Mouse (Mus musculus) embryonic facial prominence, embryonic 11.5 days (tissue): Measurements from ENCODE around the gene Cth. TPM values are rescaled to one million over a fixed set of nuclear protein-coding genes. Genes with fewer than 3 reads are reported as not detected.
"Not testable (repeated sequence)": the region's sequence is repeated elsewhere in the genome, so short reads cannot be mapped to it uniquely, and the experiment has no call there.

Source experiments
- ATAC-seq: fragments of 200-750 bp; cut with Nextera tagmentation; replicated peaks from 2 replicates; pipeline ENCODE4 v1.8.0; 2017; ENCODE audit warnings: low read depth; ENCODE audit not compliant: insufficient number of reproducible peaks, low FRiP score, low TSS enrichment
- DNase-seq: peaks from one replicate; pipeline ENCODE4 v3.0.0-alpha.2; 2015; ENCODE audit warnings: low spot score
- H3K27ac ChIP-seq: fragments of 300-500 bp; sonication (generic); replicated peaks from 2 replicates; pipeline ENCODE4 v1.5.1; 2014; ENCODE audit warnings: mild to moderate bottlenecking, low read depth, low read length, control low read depth
- H3K27me3 ChIP-seq: fragments of 300-500 bp; sonication (generic); 2 replicates; pipeline ENCODE4 v1.6.1; 2014; ENCODE audit warnings: mild to moderate bottlenecking, low read length, moderate library complexity, mixed read lengths; ENCODE audit not compliant: control insufficient read depth, insufficient read depth
- H3K36me3 ChIP-seq: fragments of 300-500 bp; sonication (generic); replicated peaks from 2 replicates; pipeline ENCODE4 v1.6.1; 2014; ENCODE audit warnings: low read depth, mild to moderate bottlenecking, low read length, moderate library complexity, mixed read lengths; ENCODE audit not compliant: control insufficient read depth, insufficient read depth
- H3K4me1 ChIP-seq: fragments of 300-500 bp; sonication (generic); 2 replicates; pipeline ENCODE4 v1.6.1; 2014; ENCODE audit warnings: low read length, mixed read lengths; ENCODE audit not compliant: control insufficient read depth, insufficient read depth
- H3K4me2 ChIP-seq: fragments of 300-500 bp; sonication (generic); 2 replicates; pipeline ENCODE4 v1.6.1; 2014; ENCODE audit warnings: low read depth, mild to moderate bottlenecking, control low read depth, low read length, moderate library complexity
- H3K4me3 ChIP-seq: fragments of 300-500 bp; sonication (generic); 2 replicates; pipeline ENCODE4 v1.5.1; 2014; ENCODE audit warnings: low read depth, low read length, control low read depth
- H3K9ac ChIP-seq: fragments of 300-500 bp; sonication (generic); replicated peaks from 2 replicates; pipeline ENCODE4 v1.6.1; 2014; ENCODE audit warnings: mild to moderate bottlenecking, control low read depth, low read length
- H3K9me3 ChIP-seq: fragments of 300-500 bp; sonication (generic); replicated peaks from 2 replicates; pipeline ENCODE4 v1.6.1; 2016; ENCODE audit warnings: mild to moderate bottlenecking, low read length, inconsistent platforms, mixed read lengths; ENCODE audit not compliant: control insufficient read depth
- WGBS: fragments of 180-500 bp; shearing (Covaris S2); extraction: QIAGEN DNeasy Blood & Tissue Kit; methylation state at CpG from one replicate; pipeline ENCODE4 v1.1.7; 2014; 5-methylcytosine and 5-hydroxymethylcytosine counted together
- polyA plus RNA-seq: library from polyadenylated mRNA; unstranded; fragments of >200 nt; fragmentation: Nextera tagmentation; extraction: Ambion mirVana; gene quantifications from 2 replicates; pipeline ENCODE4 v1.2.1, GENCODE M21; 2014

The Cth gene
- polyA plus RNA-seq, 1 experiment from 2014 or later, result 23.8 TPM

DNA sequence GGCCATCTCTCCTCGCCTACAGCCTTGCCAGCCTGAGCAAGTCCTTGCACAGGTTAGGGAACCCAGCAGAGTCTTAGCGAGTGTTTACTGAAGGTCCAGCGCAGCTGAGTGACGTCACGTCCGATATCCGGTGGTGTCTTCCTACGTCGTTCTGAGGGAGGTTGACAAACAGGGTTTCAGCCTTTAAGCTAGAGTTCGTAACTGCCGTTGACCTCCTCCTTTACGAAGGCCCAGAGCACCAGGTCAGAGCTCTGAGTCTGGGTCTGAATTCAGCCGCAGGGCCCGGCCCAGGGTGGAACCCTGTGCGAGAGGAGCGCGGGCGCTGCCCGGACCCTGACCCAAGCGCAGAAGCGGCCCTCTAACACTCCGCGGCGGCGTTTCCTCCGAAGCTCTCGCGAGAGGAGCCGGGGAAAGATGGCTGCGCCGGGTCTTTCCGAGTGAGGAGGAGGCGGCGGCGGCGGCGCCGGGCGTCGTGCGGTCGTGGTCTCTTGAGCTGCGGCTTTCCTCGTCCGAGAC is 22.0 kb upstream of the Cth start, which contains the start of gene Ankrd13c:
Gene Ankrd13c (plus strand): TSS at position 397 of the 516 bp plus-strand sequence.
- no peaks in the 10 kb centered on the region for H3K27me3 ChIP-seq
- peak within 1 kb of the TSS; percentile 93 for H3K27ac ChIP-seq
- H3K4me3 ChIP-seq, result peak within 1 kb of the TSS; percentile 96
- peak within 1 kb of the TSS; percentile 94 for H3K9ac ChIP-seq
- DNase-seq, result peak; percentile 94
- H3K4me1 ChIP-seq, result no peaks in the 10 kb centered on the region
- no peaks in the 10 kb centered on the region for H3K36me3 ChIP-seq
- H3K4me2 ChIP-seq, result peak within 1 kb of the TSS; percentile 79
- H3K9me3 ChIP-seq, result no peaks in the 10 kb centered on the region
- WGBS, result under 1% methylated on average over 38 of the region's 45 CpGs
- peak; percentile 98 for ATAC-seq

DNA sequence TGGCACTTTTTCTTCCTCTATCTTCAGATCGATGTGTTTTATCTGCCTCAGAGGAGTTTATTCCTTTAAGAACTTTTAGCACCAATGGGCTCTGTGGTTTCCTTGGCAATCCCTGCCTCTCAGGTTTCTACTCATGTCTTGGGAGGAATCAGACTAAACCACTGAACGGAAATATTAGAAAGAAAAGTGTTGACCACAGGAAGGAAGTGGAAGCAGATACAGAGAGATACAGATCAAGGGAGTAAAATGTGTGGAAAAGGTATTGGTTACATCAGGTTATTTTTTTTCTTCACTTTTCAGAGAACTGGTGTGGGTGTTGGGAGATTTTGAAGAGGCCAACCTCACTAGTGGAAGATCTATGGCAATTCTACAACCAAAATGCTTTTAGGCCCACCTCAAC is 13.7 kb upstream of the Cth start:
- H3K4me3 ChIP-seq, result no peak overlapping the region
- DNase-seq (no peak), ATAC-seq (no peak)
- H3K9ac ChIP-seq, result no peak overlapping the region
- H3K9me3 ChIP-seq, result no peaks in the 10 kb centered on the region
- H3K27me3 ChIP-seq, result no peaks in the 10 kb centered on the region
- no peaks in the 10 kb centered on the region for H3K36me3 ChIP-seq
- no peak overlapping the region for H3K4me2 ChIP-seq
- WGBS, result 81% methylated on average over 2 of the region's 2 CpGs
- H3K4me1 ChIP-seq, result no peaks in the 10 kb centered on the region
- no peak overlapping the region for H3K27ac ChIP-seq

DNA sequence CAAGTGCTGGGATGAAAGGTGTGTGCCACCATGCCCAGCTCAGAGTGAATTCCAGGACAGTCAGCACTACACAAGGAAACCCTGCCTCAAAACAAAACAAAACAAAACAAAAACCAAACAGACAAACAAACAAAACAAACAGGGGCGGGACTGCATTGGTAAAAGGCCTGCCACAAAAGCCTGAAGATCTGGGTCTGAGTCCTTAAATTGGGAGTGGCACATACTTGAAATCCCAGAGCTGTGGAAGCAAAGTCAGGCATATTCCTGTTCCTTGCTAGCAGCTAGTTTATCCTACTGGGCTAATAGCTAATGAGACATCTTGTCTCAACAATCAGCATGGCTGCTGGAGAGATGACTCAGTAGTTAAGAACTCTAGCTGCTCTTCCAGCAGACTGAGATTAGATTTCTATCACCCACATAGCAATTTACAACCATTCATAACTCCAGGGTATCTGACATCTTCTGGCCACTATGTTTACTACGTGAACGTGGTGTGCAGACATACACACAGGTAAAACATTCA is 9.5 kb upstream of the Cth start:
- WGBS, result 82% methylated on average over 3 of the region's 3 CpGs
- Histone ChIP-seq H3K9me3 (no peaks in the 10 kb centered on the region), H3K36me3 (no peaks in the 10 kb centered on the region), H3K9ac (no peak overlapping the region), H3K27ac (no peak overlapping the region), H3K27me3 (no peaks in the 10 kb centered on the region), H3K4me3 (no peak overlapping the region), H3K4me2 (no peak overlapping the region), H3K4me1 (no peaks in the 10 kb centered on the region)
- ATAC-seq (no peak), DNase-seq (no peak)

DNA sequence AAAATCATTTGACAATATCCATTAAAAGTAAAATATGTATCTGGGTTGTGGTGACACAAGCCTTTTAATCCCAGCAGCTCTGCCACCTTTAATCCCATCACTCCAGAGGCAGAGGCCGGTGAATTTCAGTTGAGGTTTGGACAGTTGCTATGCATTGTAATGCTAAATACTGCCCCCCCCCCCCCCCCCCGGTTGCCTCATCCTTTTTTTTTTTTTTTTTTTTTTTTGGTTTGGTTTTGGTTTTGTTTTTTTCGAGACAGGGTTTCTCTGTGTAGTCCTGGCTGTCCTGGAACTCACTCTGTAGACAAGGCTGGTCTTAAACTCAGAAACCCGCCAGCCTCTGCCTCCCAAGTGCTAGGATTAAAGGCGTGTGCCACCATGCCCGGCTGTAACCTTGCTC is 8.3 kb upstream of the Cth start:
- H3K27ac ChIP-seq, DNase-seq, H3K4me3 ChIP-seq, H3K9me3 ChIP-seq, H3K9ac ChIP-seq, H3K4me2 ChIP-seq, H3K36me3 ChIP-seq, H3K27me3 ChIP-seq, ATAC-seq, H3K4me1 ChIP-seq: not testable (repeated sequence)
- 80% methylated on average over 5 of the region's 6 CpGs for WGBS

DNA sequence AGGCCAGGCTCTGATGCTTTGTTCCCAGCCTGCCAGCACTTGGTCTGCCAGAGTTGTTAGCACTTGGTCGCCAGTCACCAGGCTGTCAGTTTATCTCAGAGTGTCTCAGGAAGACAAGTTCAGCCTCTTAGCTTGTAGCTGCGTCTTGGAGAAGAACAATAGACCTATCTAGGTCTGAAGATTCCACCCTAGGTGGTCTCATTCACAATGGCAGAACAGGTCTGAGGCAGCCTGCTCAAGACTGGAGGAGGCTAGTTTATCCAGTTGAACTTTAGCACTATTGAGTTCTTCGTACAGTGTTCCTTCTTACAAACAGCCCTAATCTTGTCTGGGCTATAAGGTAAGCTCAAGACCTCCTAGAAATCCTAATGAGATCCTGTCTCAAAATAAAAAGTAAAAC is 7.2 kb upstream of the Cth start:
- H3K4me3 ChIP-seq, result no peak overlapping the region
- H3K9me3 ChIP-seq, result no peaks in the 10 kb centered on the region
- H3K36me3 ChIP-seq, result no peaks in the 10 kb centered on the region
- no peaks in the 10 kb centered on the region for H3K27me3 ChIP-seq
- no peaks in the 10 kb centered on the region for H3K4me1 ChIP-seq
- no peak overlapping the region for H3K9ac ChIP-seq
- DNase-seq, result no peak
- H3K4me2 ChIP-seq, result no peak overlapping the region
- H3K27ac ChIP-seq, result no peak overlapping the region
- ATAC-seq, result no peak
- WGBS, result 54% methylated on average over 3 of the region's 3 CpGs

DNA sequence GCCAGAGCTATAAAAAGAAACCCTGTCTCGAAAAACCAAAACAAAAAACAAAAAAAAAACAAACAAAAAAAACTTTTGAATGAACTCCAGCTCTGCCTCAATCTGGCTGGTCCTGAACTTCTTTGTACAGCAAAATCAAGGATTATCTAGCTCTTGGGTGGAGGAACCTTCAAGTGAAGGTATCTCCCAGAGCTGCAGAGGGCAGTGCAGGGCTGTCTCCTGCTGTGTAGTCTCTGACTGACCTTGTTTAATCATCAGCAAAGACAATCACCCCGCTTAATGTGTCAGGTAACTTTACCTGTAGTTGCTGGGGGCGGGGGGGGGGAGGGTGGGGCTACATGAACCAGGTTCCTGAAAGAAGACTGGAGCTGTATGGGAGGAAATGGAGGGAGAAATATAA is 6.7 kb upstream of the Cth start:
- Histone ChIP-seq H3K4me1 (no peaks in the 10 kb centered on the region), H3K36me3 (no peaks in the 10 kb centered on the region), H3K27me3 (no peaks in the 10 kb centered on the region), H3K4me3 (no peak overlapping the region), H3K27ac (no peak overlapping the region), H3K4me2 (no peak overlapping the region), H3K9ac (no peak overlapping the region), H3K9me3 (no peaks in the 10 kb centered on the region)
- 77% methylated on average over 3 of the region's 3 CpGs for WGBS
- no peak for ATAC-seq
- DNase-seq, result no peak

DNA sequence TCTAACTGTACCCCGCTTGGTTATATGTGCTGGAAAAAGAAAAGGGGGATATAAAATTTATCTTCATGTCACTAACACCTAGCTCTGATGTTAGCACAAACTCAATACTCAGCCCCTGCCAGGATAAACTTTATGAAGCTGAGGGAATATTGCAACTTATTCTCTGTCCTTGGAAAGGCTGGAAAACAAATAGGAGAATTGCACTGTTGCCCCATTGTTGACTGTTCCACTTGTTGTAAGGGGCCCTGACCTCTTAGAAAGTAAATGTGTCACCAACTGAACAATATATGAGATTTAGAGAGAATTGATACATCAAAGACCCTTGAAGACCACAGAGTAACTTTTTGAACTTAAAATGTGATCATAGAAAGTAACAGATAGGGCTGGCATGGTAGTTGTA is 4.5 kb upstream of the Cth start:
- 85% methylated on average over 1 of the region's 1 CpGs for WGBS
- no peak for ATAC-seq
- no peaks in the 10 kb centered on the region for H3K27me3 ChIP-seq
- no peaks in the 10 kb centered on the region for H3K36me3 ChIP-seq
- no peaks in the 10 kb centered on the region for H3K9me3 ChIP-seq
- H3K4me1 ChIP-seq, result no peaks in the 10 kb centered on the region
- H3K27ac ChIP-seq, result no peak overlapping the region
- no peak overlapping the region for H3K4me2 ChIP-seq
- DNase-seq, result no peak
- H3K4me3 ChIP-seq, result no peak overlapping the region
- no peak overlapping the region for H3K9ac ChIP-seq

DNA sequence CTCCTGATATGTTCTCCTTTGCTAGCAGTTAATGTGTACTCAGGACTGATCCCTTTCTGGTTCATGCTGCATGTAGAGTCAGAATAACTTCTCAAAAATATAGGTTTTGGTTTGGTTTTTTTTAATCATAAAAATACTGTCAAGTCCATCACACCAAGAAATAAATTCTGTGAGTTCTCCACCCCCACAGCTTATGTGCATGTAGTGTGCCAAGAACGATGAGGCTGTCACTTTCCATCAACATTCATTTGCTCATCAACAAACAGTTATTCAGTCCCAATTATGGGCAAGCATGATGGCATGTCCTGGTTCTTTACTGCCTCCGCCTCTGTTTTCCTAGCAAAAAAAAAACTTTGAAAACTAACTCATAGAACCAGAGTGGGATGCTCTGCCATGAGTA is 3.9 kb upstream of the Cth start:
- H3K9me3 ChIP-seq, result no peaks in the 10 kb centered on the region
- H3K27me3 ChIP-seq, result no peaks in the 10 kb centered on the region
- H3K4me1 ChIP-seq, result no peaks in the 10 kb centered on the region
- no peaks in the 10 kb centered on the region for H3K36me3 ChIP-seq
- WGBS, result 84% methylated on average over 2 of the region's 2 CpGs
- no peak overlapping the region for H3K27ac ChIP-seq
- no peak for DNase-seq
- H3K9ac ChIP-seq, result no peak overlapping the region
- ATAC-seq, result no peak
- H3K4me2 ChIP-seq, result no peak overlapping the region
- H3K4me3 ChIP-seq, result no peak overlapping the region
